Mouse (Mus musculus): Measurements from ENCODE around the gene Serinc5. TPM values are rescaled to one million over a fixed set of nuclear protein-coding genes. Genes with fewer than 3 reads are reported as not detected.
A peak's percentile ranks its signal among the peaks of the same experiment; 100 is the strongest.

Gene Serinc5
- polyA plus RNA-seq, 1 experiment from 2014 or later = 20.8 TPM

DNA sequence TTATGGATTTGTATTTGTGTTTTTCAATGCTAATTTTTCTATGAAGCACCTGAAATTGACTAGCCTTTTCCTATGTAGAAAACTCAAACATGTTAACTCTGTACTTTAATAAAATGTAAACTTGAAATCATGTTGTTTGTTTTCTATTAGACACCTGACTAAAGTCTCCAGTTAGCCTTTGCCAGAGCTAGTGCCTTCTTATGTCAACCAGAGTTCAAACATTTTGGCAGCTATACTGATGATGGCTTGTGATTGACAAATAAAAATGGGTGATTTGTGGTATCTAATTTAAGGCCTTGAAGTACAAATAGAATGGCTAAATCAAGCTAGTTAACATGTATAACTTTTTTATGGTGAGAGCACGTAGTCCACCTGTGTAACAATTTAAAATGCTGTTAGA, 100.9 kb downstream of the Serinc5 start:
- H3K27ac ChIP-seq (replicated peaks) = no peak overlapping the region
- H3K4me1 ChIP-seq (replicated peaks) = no peaks in the 10 kb centered on the region; the same call in 1 of the 2 replicates
- H3K9me3 ChIP-seq = 0 out of 2 replicates have a peak, but pooled peaks cover 4% of the 10 kb centered on the region
- H3K4me3 ChIP-seq = no peak overlapping the region
- no peaks in the 10 kb centered on the region for H3K27me3 ChIP-seq
- H3K36me3 ChIP-seq = peaks cover 36% of the 10 kb centered on the region
- no peak overlapping the region for H3K9ac ChIP-seq
- no peak for ATAC-seq (ENCODE audit: low read depth)
- H3K4me2 ChIP-seq = no peak overlapping the region
- 98% methylated on average over 1 of the region's 1 CpGs for WGBS

DNA sequence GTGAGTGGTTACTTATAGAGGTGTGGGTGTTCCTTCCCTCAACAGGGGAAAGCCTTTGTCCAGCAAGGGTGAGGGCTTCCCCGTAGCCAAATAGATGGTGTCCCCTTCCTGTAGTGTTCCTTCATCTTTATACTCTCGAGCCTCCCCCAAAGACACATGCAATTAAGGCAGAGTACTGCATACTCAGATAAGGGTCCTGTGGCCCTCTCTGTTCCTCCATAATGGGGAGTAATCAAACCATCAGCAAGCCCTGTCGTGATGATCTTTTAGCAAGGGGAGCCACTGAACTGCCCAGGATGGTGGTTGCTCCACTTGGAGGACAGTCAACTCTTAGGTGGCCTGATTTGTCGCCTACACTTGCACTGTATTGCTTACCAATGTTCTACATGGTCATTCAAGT, 101.7 kb downstream of the Serinc5 start:
- Histone ChIP-seq H3K27me3 (no peaks in the 10 kb centered on the region), H3K4me2 (no peak overlapping the region), H3K9me3 (0 out of 2 replicates have a peak, but pooled peaks cover 4% of the 10 kb centered on the region), H3K36me3 (peaks cover 28% of the 10 kb centered on the region), H3K4me1 (replicated peaks) (no peaks in the 10 kb centered on the region; the same call in 1 of the 2 replicates), H3K4me3 (no peak overlapping the region), H3K9ac (no peak overlapping the region), H3K27ac (replicated peaks) (no peak overlapping the region)
- no peak for ATAC-seq (ENCODE audit: low read depth)
- WGBS = 93% methylated on average over 4 of the region's 4 CpGs

DNA sequence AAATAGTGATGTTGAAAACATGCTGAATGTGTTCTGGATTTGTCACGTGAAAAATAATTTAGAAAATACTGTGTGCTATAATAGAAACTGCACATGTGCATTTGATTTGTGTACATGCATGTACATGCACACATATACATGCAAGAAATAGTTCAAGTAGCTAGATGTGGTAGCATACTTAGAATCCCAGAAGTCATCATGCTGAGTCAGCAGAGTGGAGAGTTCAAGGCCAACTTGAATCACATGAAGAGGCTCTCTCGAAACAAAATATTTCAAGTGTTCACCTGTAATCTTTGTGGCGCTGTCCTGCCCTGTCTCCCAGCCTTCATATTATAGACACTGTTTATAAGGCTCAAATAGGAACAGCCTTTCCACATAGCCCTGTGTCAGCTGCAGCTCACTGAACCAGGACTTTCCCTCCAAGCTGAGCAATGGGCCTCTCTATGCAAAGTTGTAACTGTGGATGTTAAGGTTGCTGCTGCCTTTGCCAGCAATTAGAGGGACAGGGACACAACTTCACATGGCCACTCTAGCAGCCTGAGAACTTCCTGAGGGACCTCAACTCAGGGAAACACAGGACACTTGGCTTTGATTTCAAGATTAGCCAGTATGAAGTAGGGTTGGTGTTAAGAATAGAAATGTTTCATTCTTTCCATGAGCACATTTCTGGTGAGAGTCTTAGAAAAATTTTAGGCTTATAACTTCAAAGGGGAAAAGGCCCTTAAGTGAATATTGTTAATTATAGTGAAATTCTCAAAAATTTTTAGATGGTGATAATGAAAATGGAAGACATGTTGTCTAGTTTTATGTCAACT, 107.2 kb downstream of the Serinc5 start:
- Histone ChIP-seq H3K4me3 (no peak overlapping the region), H3K27me3 (no peaks in the 10 kb centered on the region), H3K27ac (replicated peaks) (no peak overlapping the region), H3K9ac (no peak overlapping the region), H3K4me1 (replicated peaks) (no peaks in the 10 kb centered on the region), H3K4me2 (no peak overlapping the region), H3K9me3 (0 out of 2 replicates have a peak, but pooled peaks cover 4% of the 10 kb centered on the region), H3K36me3 (peaks cover 8% of the 10 kb centered on the region; the same call in 1 of the 2 replicates)
- 95% methylated on average over 3 of the region's 3 CpGs for WGBS
- no peak for ATAC-seq (ENCODE audit: low read depth)

DNA sequence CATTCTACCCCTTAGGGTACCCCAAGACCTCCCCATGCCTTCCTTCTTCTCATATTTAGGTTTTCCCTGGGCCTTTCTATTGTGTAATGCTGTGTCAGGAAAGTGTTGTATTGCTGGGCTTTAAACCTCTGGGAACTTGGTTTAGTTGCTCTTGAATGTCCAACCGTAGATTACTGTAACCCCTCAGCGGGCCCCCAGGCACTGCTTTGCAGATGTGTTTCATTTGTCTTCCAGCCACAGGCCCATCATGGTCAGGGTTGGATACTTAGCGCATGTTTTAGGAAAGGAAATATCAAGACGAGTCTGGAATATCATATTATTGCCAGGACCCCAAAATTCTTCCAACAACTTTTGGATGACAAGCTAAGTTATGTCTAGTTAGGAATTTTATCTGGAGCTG, 110.1 kb downstream of the Serinc5 start:
- Histone ChIP-seq H3K4me3 (no peak overlapping the region), H3K9ac (no peak overlapping the region), H3K27me3 (no peaks in the 10 kb centered on the region), H3K9me3 (no peaks in the 10 kb centered on the region), H3K4me1 (replicated peaks) (no peaks in the 10 kb centered on the region), H3K27ac (replicated peaks) (no peak overlapping the region), H3K36me3 (no peaks in the 10 kb centered on the region), H3K4me2 (no peak overlapping the region)
- WGBS = 91% methylated on average over 4 of the region's 4 CpGs
- ATAC-seq (ENCODE audit: low read depth) = no peak

DNA sequence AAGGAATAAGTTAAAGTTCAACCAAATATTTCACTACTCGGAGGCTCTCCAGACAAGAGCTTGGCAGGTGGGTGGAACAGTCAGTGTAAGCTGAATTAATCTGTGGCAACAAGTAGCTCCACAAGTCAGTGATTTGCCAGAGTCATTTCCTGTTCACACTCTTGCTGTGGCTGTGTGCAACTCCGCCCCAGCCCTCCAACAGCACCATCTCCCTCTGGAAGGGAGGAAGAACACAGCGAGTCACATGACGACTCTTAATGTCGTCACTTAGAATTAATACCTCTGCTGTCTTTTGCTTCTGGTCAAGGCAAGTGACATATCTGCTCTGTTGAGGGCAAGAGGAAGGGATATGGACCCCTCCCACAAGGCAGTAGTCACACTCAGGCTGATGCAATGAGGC, 111.5 kb downstream of the Serinc5 start:
- no peaks in the 10 kb centered on the region for H3K27me3 ChIP-seq
- H3K4me1 ChIP-seq (replicated peaks) = no peaks in the 10 kb centered on the region
- no peak overlapping the region for H3K4me3 ChIP-seq
- H3K9ac ChIP-seq = no peak overlapping the region
- H3K27ac ChIP-seq (replicated peaks) = no peak overlapping the region
- no peak for ATAC-seq (ENCODE audit: low read depth)
- no peaks in the 10 kb centered on the region for H3K36me3 ChIP-seq
- H3K9me3 ChIP-seq = no peaks in the 10 kb centered on the region
- no peak overlapping the region for H3K4me2 ChIP-seq
- 70% methylated on average over 5 of the region's 5 CpGs for WGBS

DNA sequence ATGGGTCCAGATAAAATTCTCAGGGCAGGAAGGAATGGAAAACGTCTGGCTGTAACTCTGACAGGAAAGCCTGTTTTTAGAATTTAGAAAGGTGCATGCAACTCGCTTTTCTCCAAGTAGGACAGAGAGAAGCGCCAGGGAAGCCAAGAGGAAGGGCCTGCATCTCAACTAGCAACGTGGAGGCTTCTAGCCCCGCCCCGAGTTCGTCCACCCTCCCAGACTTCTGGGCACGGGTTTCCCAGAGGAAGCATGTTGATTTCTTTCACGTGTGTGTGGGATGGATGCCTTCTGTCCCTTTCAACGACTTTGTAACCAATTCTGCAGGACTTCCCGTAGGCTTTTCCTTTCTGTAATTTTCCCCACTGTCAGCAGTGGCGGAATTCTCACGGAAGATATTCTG, 118.9 kb downstream of the Serinc5 start:
- WGBS = 69% methylated on average over 13 of the region's 13 CpGs
- H3K27me3 ChIP-seq = no peaks in the 10 kb centered on the region
- no peak overlapping the region for H3K4me3 ChIP-seq
- no peak for ATAC-seq (ENCODE audit: low read depth)
- H3K9me3 ChIP-seq = no peaks in the 10 kb centered on the region
- no peak overlapping the region for H3K4me2 ChIP-seq
- H3K4me1 ChIP-seq (replicated peaks) = peaks cover 31% of the 10 kb centered on the region
- no peak overlapping the region for H3K27ac ChIP-seq (replicated peaks)
- H3K36me3 ChIP-seq = no peaks in the 10 kb centered on the region
- no peak overlapping the region for H3K9ac ChIP-seq

DNA sequence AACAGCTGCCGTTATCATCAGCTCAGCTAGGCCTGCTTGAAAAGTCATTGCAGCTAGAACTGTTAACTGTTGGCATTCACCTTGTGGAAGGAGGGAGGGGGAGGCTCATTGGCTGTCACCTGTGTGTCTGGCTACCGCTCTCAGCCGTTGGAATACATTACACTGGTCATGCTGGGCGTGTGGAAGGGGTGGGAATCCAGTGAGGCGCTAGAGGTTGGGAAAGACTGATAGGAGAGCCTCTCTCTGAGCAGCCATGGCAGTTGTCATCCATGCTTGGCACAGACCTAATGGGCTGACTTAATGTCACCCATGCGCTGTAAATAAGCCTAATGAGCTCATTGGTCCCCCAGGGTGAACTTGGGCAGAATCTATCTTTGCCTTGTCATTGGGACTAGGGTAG, 120.9 kb downstream of the Serinc5 start:
- H3K36me3 ChIP-seq = no peaks in the 10 kb centered on the region
- peak; percentile 28; the same call in 1 of the 2 replicates for ATAC-seq (ENCODE audit: low read depth)
- no peaks in the 10 kb centered on the region for H3K27me3 ChIP-seq
- H3K4me1 ChIP-seq (replicated peaks) = peaks cover 51% of the 10 kb centered on the region
- no peak overlapping the region for H3K9ac ChIP-seq
- no peak overlapping the region for H3K27ac ChIP-seq (replicated peaks)
- 55% methylated on average over 6 of the region's 6 CpGs for WGBS
- no peak overlapping the region for H3K4me2 ChIP-seq
- no peak overlapping the region for H3K4me3 ChIP-seq
- no peaks in the 10 kb centered on the region for H3K9me3 ChIP-seq

DNA sequence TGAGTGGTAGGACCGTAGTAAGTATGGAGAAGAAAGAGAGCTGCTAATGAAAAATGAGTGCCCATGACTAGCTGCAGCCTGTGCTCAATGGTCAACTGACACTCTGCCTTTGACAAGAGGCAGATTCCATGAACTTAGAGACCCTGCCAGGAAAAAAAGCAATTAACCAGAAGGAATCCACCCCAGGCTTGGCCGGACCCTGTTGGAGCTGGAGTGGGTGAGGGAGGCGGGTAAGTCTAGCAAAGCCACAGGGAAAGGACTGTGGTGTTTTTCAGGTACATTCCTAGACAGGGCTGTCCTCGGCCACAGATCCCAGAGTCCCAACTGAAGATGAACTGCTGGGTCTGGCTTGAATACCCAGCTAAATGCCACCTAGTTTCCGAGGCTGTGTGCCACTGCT, 121.9 kb downstream of the Serinc5 start:
- no peak overlapping the region for H3K9ac ChIP-seq
- no peaks in the 10 kb centered on the region for H3K27me3 ChIP-seq
- no peaks in the 10 kb centered on the region for H3K36me3 ChIP-seq
- 81% methylated on average over 5 of the region's 5 CpGs for WGBS
- no peaks in the 10 kb centered on the region for H3K9me3 ChIP-seq
- ATAC-seq (ENCODE audit: low read depth) = no peak
- no peak overlapping the region for H3K4me3 ChIP-seq
- peak overlapping the region; percentile 75; the same call in 1 of the 2 replicates for H3K27ac ChIP-seq (replicated peaks)
- peaks cover 57% of the 10 kb centered on the region for H3K4me1 ChIP-seq (replicated peaks)
- no peak overlapping the region for H3K4me2 ChIP-seq

DNA sequence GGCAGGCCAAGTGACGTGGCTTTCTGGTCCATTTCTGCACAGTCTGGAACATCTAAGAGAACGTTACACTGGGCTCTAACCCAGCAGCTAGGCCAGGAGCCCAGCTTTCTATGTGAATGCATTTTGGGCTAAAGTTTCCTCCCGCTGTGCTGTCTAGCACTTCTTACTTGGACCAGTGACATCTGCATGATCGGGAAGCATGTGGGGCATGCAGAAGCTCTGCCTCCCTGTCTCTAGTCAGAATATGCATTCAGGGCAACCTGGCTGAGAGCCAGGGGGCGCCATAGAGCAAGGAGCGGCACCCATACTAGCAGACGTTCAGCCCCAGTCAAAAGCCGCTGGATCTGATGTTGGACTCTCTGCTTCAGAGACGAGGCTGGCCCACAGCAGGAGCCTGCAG, 122.4 kb downstream of the Serinc5 start:
- Histone ChIP-seq H3K27ac (replicated peaks) (peak overlapping the region; percentile 75), H3K4me2 (no peak overlapping the region), H3K9me3 (no peaks in the 10 kb centered on the region), H3K27me3 (no peaks in the 10 kb centered on the region), H3K9ac (no peak overlapping the region), H3K36me3 (no peaks in the 10 kb centered on the region), H3K4me3 (no peak overlapping the region), H3K4me1 (replicated peaks) (peaks cover 57% of the 10 kb centered on the region)
- 33% methylated on average over 9 of the region's 9 CpGs for WGBS
- peak; percentile 8; the same call in 1 of the 2 replicates for ATAC-seq (ENCODE audit: low read depth)

DNA sequence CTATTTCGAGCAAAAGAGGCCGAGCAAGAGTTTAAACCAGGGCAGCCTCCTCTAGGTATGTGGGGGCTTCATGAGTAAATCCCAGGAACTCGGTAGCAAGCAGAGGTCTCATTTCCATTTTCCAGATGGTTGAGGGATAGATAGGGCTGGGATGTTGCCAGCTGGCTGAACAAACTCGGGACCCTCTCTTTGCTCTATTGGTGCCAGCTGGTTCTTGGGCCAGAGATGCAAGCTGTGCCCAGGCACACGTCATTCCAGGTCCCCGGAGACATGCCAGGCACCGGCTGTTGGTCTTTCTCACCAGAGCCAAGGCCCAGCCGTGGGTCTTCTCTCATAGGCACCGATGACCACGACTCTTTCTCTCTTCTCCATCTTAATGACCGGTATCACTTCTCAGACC, 122.8 kb downstream of the Serinc5 start:
- Histone ChIP-seq H3K4me1 (replicated peaks) (peaks cover 57% of the 10 kb centered on the region), H3K36me3 (no peaks in the 10 kb centered on the region), H3K4me2 (no peak overlapping the region), H3K9ac (no peak overlapping the region), H3K4me3 (no peak overlapping the region), H3K27ac (replicated peaks) (peak overlapping the region; percentile 75), H3K27me3 (no peaks in the 10 kb centered on the region), H3K9me3 (no peaks in the 10 kb centered on the region)
- 54% methylated on average over 11 of the region's 11 CpGs for WGBS
- peak; percentile 64 for ATAC-seq (ENCODE audit: low read depth)

DNA sequence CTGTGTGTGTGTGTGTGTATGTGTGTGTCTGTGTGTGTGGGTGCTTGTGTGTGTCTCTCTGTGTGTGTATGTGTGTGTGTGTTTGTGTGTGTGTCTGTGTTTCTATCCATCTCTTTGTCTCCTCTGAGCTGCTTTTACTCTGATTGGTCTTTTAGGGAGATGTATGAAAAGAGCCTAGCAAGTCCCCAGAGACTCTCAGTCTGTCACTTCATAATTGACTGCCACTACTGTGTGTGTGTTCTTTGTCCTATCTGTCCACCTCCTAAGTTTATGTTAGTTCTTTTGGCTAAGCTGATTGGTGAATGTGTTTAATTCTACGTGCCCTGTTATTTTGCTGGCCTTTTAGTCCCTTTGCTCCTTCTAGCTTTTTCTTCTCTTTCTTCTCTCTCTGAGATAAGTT, 124.8 kb downstream of the Serinc5 start:
- 19% methylated on average over 1 of the region's 1 CpGs for WGBS
- no peaks in the 10 kb centered on the region for H3K36me3 ChIP-seq

DNA sequence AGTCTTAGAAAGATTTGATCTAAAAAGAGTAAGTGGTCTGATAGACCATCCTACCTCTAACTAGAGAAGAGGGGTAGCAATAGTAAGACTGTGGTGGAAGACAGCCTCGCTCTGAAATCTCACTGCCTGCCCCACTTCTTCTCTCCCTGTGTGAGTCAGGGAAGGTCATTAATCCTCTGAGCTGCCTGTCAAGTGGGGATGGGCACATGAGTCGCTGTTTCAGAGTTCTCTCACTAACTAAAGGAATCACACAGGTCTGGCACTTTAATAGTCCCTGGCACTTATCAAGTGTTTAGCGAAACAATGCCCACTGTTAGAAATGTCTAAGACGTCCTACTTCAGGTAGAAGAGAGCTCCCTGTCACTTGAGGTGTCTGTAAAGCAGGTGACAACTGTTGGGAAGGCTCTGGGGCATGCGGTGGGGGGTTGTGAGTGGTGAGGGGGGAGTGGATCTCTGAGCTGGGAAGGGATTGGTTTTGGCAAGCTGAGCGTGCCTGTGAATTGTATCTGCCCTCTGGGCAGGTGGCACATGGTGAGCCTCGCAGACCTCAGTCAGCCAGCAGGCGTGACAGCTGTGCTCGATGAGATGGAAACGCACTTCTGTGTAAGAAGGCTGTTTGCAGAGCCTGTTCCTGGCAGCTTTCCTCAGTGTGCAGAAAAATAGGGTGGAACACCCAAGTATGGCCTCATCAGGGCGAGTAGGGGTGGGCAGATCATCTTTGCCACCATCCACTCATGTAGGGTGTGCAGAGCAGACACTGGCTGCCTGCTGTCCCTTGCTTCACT, 125.8 kb downstream of the Serinc5 start:
- Histone ChIP-seq H3K36me3 (no peaks in the 10 kb centered on the region), H3K9me3 (no peaks in the 10 kb centered on the region), H3K4me3 (no peak overlapping the region), H3K4me2 (no peak overlapping the region), H3K27me3 (no peaks in the 10 kb centered on the region), H3K4me1 (replicated peaks) (peaks cover 63% of the 10 kb centered on the region), H3K9ac (0 out of 2 replicates have a peak overlapping the region, but pooled peaks have one; percentile 31), H3K27ac (replicated peaks) (peak overlapping the region; percentile 42)
- peak; percentile 69 for ATAC-seq (ENCODE audit: low read depth)
- 25% methylated on average over 11 of the region's 11 CpGs for WGBS

More for the DNA sequence above, 124.8 kb downstream of the Serinc5 start:
- no peak overlapping the region for H3K4me2 ChIP-seq
- 0 out of 2 replicates have a peak overlapping the region, but pooled peaks have one; percentile 7 for H3K27ac ChIP-seq (replicated peaks)
- H3K9me3 ChIP-seq = no peaks in the 10 kb centered on the region
- H3K4me1 ChIP-seq (replicated peaks) = peaks cover 63% of the 10 kb centered on the region
- ATAC-seq (ENCODE audit: low read depth) = no peak
- no peak overlapping the region for H3K4me3 ChIP-seq
- no peaks in the 10 kb centered on the region for H3K27me3 ChIP-seq
- no peak overlapping the region for H3K9ac ChIP-seq
